In genomic region chr10:67126859-67127758, GRCm38 (mm10) we compare ENCODE assay signal across 8 mouse cellular contexts. TPM values are rescaled to one million over a fixed set of nuclear protein-coding genes. Genes with fewer than 3 reads are reported as not detected.
DNase-seq lines count a peak whose midpoint lies in the region; ATAC-seq and TF ChIP-seq lines count a peak whose summit lies in the region.

No protein-coding gene starts in this region.

- intact Hi-C loops in heart, postnatal 36 days (cut with DNase I) = loop anchor here (2.0 to 5.0 kb wide), 3 partner anchors 30 to 215 kb away; partner anchors contain the start of genes Jmjd1c and Reep3

- H3K36me3 ChIP-seq in embryonic facial prominence, embryonic 12.5 days = no peaks in the 10 kb centered on the region
- no peaks in the 10 kb centered on the region for H3K36me3 ChIP-seq in midbrain, postnatal 0 days (ENCODE audit: insufficient read depth, low read length)
- no peaks in the 10 kb centered on the region for H3K36me3 ChIP-seq in testis, adult 2 months (ENCODE audit: control insufficient read depth, insufficient read depth, low read length)

- POLR2A ChIA-PET in Patski (lab: Charles Lee) = no interaction called here

- peaks cover 7% of the 10 kb centered on the region for H3K4me1 ChIP-seq in embryonic facial prominence, embryonic 12.5 days
- 0 out of 2 replicates have a peak, but pooled peaks cover 8% of the 10 kb centered on the region for H3K4me1 ChIP-seq in midbrain, postnatal 0 days (ENCODE audit: insufficient read depth, low read length)
- no peaks in the 10 kb centered on the region; the same call in 1 of the 2 replicates for H3K4me1 ChIP-seq in testis, adult 2 months (ENCODE audit: control insufficient read depth, insufficient read depth, low read length)

- in situ Hi-C loops in Patski (cut with MboI; ENCODE audit: low pct_unique_long_range_greater_than_20kb) = no loop called here

- peak overlapping the region; percentile 83 for H3K27ac ChIP-seq in embryonic facial prominence, embryonic 12.5 days
- peak overlapping the region; percentile 86 for H3K27ac ChIP-seq in midbrain, postnatal 0 days (ENCODE audit: low read depth, low read length)
- H3K27ac ChIP-seq in testis, adult 2 months (ENCODE audit: control insufficient read depth, insufficient read depth, low read depth, low read length) = peak overlapping the region; percentile 89

- WGBS in embryonic facial prominence, embryonic 12.5 days = 2% methylated on average over 110 of the region's 115 CpGs
- WGBS in midbrain, postnatal 0 days = under 1% methylated on average over 62 of the region's 115 CpGs

- H3K4me2 ChIP-seq in embryonic facial prominence, embryonic 12.5 days (replicated peaks) = peak overlapping the region; percentile 94
- peak overlapping the region; percentile 70 for H3K4me2 ChIP-seq in midbrain, postnatal 0 days (ENCODE audit: low read depth, low read length, poor library complexity, severe bottlenecking)

- peak; percentile 96 for DNase-seq in heart, adult 11 months
- DNase-seq in heart, adult 8-10 months (ENCODE audit: low spot score) = no peak
- DNase-seq in Patski (ENCODE audit: low read depth, low spot score) (no peak), liver (peak; percentile 46)
- peak; percentile 46 to 70 for DNase-seq in heart, postnatal 36 days
- DNase-seq in midbrain, postnatal 0 days (ENCODE audit: low spot score) = peak; percentile 81

- TF ChIP-seq POLR2A in testis, adult 2 months (IDR thresholded peaks at IDR 0.05; ENCODE audit: control insufficient read depth, low read depth, low read length) = peak; percentile 66

- TF ChIP-seq CTCF in Patski (IDR thresholded peaks at IDR 0.05) = no peak
- no peak for TF ChIP-seq CTCF in midbrain, postnatal 0 days (IDR thresholded peaks at IDR 0.05)
- no peak for TF ChIP-seq CTCF in testis, adult 2 months (IDR thresholded peaks at IDR 0.05; ENCODE audit: control insufficient read depth, insufficient read depth, insufficient replicate concordance, low read depth, low read length)

- peak overlapping the region; percentile 71 for H3K9ac ChIP-seq in embryonic facial prominence, embryonic 12.5 days
- H3K9ac ChIP-seq in midbrain, postnatal 0 days (replicated peaks; ENCODE audit: low read length, poor library complexity, severe bottlenecking) = peak overlapping the region; percentile 86

- H3K4me3 ChIP-seq in embryonic facial prominence, embryonic 12.5 days = peak overlapping the region; percentile 92
- peak overlapping the region; percentile 58 for H3K4me3 ChIP-seq in midbrain, postnatal 0 days (ENCODE audit: low read depth, low read length)
- H3K4me3 ChIP-seq in testis, adult 2 months (ENCODE audit: control insufficient read depth, low read depth, low read length) = peak overlapping the region; percentile 99

- H3K27me3 ChIP-seq in Patski = no peaks in the 10 kb centered on the region
- H3K27me3 ChIP-seq in embryonic facial prominence, embryonic 12.5 days = no peaks in the 10 kb centered on the region
- H3K27me3 ChIP-seq in midbrain, postnatal 0 days (ENCODE audit: insufficient read depth, low read length) = no peaks in the 10 kb centered on the region
- H3K27me3 ChIP-seq in testis, adult 2 months (ENCODE audit: control insufficient read depth, insufficient read depth, low read length) = no peaks in the 10 kb centered on the region

- ATAC-seq in Patski = peak; percentile 51
- ATAC-seq in embryonic facial prominence, embryonic 12.5 days (ENCODE audit: insufficient number of reproducible peaks, insufficient read depth, low FRiP score, low TSS enrichment) = peak; percentile 71
- peak; percentile 83 for ATAC-seq in midbrain, postnatal 0 days (ENCODE audit: low FRiP score)

- CTCF ChIA-PET in Patski (lab: Charles Lee) = no interaction called here

- H3K9me3 ChIP-seq in embryonic facial prominence, embryonic 12.5 days = no peaks in the 10 kb centered on the region
- H3K9me3 ChIP-seq in midbrain, postnatal 0 days (ENCODE audit: low read length) = no peaks in the 10 kb centered on the region

RNA-seq across cellular contexts. Expression of gene Reep3, which starts 30.4 kb away (rescaled TPM):
- 10 to 100 TPM; 16.3 to 19.9 (median 17.9) TPM for total RNA-seq in heart, adult 8-10 months (2022)
- 46.6 TPM for polyA plus RNA-seq in Patski (2021)
- polyA plus RNA-seq in embryonic facial prominence, embryonic 12.5 days (2016; fragmentation: Nextera tagmentation; extraction: Ambion mirVana) = 38.7 and 39.7 TPM in 2 replicates
- 10 to 100 TPM; 22.2 to 22.5 TPM for total RNA-seq in heart, postnatal 36 days (2021)
- total RNA-seq in midbrain, postnatal 0 days (2014; rRNA removed) = 28.1 and 30.0 TPM in 2 replicates
- 26.6 and 26.7 TPM in 2 replicates for polyA plus RNA-seq in midbrain, postnatal 0 days (2015; fragmentation: Nextera tagmentation; extraction: Ambion mirVana)
- polyA plus RNA-seq in testis, adult 2 months (2012; rRNA removed) = 2.3 and 2.7 TPM in 2 replicates

RNA-seq across cellular contexts. Expression of gene Jmjd1c, which starts 31.2 kb away (rescaled TPM):
- 10 to 100 TPM; 35.9 to 38.7 (median 37.9) TPM for total RNA-seq in heart, adult 8-10 months (2022)
- 26.1 TPM for polyA plus RNA-seq in Patski (2021)
- polyA plus RNA-seq in embryonic facial prominence, embryonic 12.5 days (2016; fragmentation: Nextera tagmentation; extraction: Ambion mirVana) = 56.3 and 62.7 TPM in 2 replicates
- total RNA-seq in heart, postnatal 36 days (2021) = 10 to 100 TPM; 39.4 to 41.1 TPM
- total RNA-seq in midbrain, postnatal 0 days (2014; rRNA removed) = 63.8 and 74.6 TPM in 2 replicates
- polyA plus RNA-seq in midbrain, postnatal 0 days (2015; fragmentation: Nextera tagmentation; extraction: Ambion mirVana) = 33.8 and 45.1 TPM in 2 replicates
- polyA plus RNA-seq in testis, adult 2 months (2012; rRNA removed) = 9.0 and 9.6 TPM in 2 replicates

Comparison
In these comparisons a context has a peak if more than half of its experiments do, and no peak if none do; other contexts are left out.
1. DNase-seq: peak in heart, adult 11 months (single experiment), heart, postnatal 36 days (2 of 2), liver (single experiment) and midbrain, postnatal 0 days (single experiment); none in heart, adult 8-10 months (single experiment) and Patski (single experiment).
2. Peak in every context shown above with its lines, with median percentiles within 50 percentile points of each other: ATAC-seq, H3K27ac ChIP-seq and H3K4me3 ChIP-seq.